Mouse (Mus musculus) lung, embryonic 16.5 days (tissue): ENCODE results near the gene Slc17a7. TPM values are rescaled to one million over a fixed set of nuclear protein-coding genes. Genes with fewer than 3 reads are reported as not detected.

Source experiments
- ATAC-seq: fragments of 200-750 bp; cut with Nextera tagmentation; 2 replicates; pipeline ENCODE4 v1.8.0; 2017; ENCODE audit warnings: low read depth, mild to moderate bottlenecking, moderate library complexity
- H3K27ac ChIP-seq: fragments of 300-500 bp; sonication (generic); 2 replicates; pipeline ENCODE4 v1.5.1; 2014; ENCODE audit warnings: mild to moderate bottlenecking, control low read depth, low read length
- H3K27me3 ChIP-seq: fragments of 300-500 bp; sonication (generic); 2 replicates; pipeline ENCODE4 v1.6.1; 2014; ENCODE audit warnings: low read depth, low read length, mixed read lengths; ENCODE audit not compliant: control insufficient read depth, insufficient read depth
- H3K36me3 ChIP-seq: fragments of 300-500 bp; sonication (generic); 2 replicates; pipeline ENCODE4 v1.6.1; 2014; ENCODE audit warnings: low read length; ENCODE audit not compliant: control insufficient read depth, insufficient read depth
- H3K4me1 ChIP-seq: fragments of 300-500 bp; sonication (generic); replicated peaks from 2 replicates; pipeline ENCODE4 v1.6.1; 2014; ENCODE audit warnings: low read length, mixed read lengths; ENCODE audit not compliant: control insufficient read depth, insufficient read depth
- H3K4me2 ChIP-seq: fragments of 300-500 bp; sonication (generic); 2 replicates; pipeline ENCODE4 v1.6.1; 2014; ENCODE audit warnings: low read depth, low read length, control low read depth
- H3K4me3 ChIP-seq: fragments of 300-500 bp; sonication (generic); 2 replicates; pipeline ENCODE4 v1.5.1; 2014; ENCODE audit warnings: mild to moderate bottlenecking, low read length, control low read depth
- H3K9ac ChIP-seq: fragments of 300-500 bp; sonication (generic); 2 replicates; pipeline ENCODE4 v1.6.1; 2014; ENCODE audit warnings: low read length, control low read depth
- H3K9me3 ChIP-seq: fragments of 300-500 bp; sonication (generic); 2 replicates; pipeline ENCODE4 v1.6.1; 2016; ENCODE audit warnings: low read length; ENCODE audit not compliant: control insufficient read depth
- WGBS: fragments of 180-500 bp; shearing (Covaris S2); extraction: QIAGEN DNeasy Blood & Tissue Kit; methylation state at CpG from one replicate; pipeline ENCODE4 v1.1.7; 2014; 5-methylcytosine and 5-hydroxymethylcytosine counted together
- polyA plus RNA-seq: library from polyadenylated mRNA; unstranded; fragments of >200 nt; fragmentation: Nextera tagmentation; extraction: Ambion mirVana; gene quantifications from 2 replicates; pipeline ENCODE4 v1.2.1, GENCODE M21; 2015

Slc17a7 gene
- polyA plus RNA-seq, 1 experiment from 2014 or later: 0.99 TPM

GRCm38 (mm10) chr7:45178550-45178949 is 14.8 kb downstream of the Slc17a7 start:
- H3K4me2 ChIP-seq: no peak overlapping the region
- no peaks in the 10 kb centered on the region for H3K9me3 ChIP-seq
- H3K4me1 ChIP-seq: peaks cover 8% of the 10 kb centered on the region
- H3K4me3 ChIP-seq: no peak overlapping the region
- no peak overlapping the region for H3K27ac ChIP-seq
- no peak for ATAC-seq
- H3K36me3 ChIP-seq: no peaks in the 10 kb centered on the region
- 21% methylated on average over 7 of the region's 7 CpGs for WGBS
- H3K9ac ChIP-seq: no peak overlapping the region
- H3K27me3 ChIP-seq: peaks cover 94% of the 10 kb centered on the region

DNA sequence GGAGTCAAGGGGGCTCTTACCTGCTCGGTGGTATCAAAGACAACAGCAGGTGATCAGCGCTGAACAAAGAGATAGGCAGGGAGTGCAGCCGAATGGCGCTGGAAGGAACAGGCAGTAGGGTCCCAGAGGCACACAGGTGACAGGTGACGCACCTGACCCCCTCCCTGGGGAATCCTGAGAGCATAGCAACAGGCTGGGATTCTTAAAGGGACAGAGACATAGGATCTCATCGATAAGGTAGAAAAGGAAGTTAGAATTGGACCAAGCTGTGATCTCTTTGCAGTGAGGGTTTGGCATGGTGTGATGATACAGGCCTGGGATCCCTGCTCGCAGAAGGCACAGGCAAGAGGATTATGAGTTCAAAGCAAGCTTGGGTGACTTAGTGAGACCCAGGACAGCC is 15.7 kb downstream of the Slc17a7 start, which contains the start of gene Gfy:
Gene Gfy, minus strand, starts transcription at position 101 of the 400 bp plus-strand sequence.
- Histone ChIP-seq H3K9me3 (no peaks in the 10 kb centered on the region), H3K4me1 (peaks cover 8% of the 10 kb centered on the region), H3K27me3 (peaks cover 97% of the 10 kb centered on the region), H3K4me2 (no peak within 1 kb of the TSS), H3K9ac (no peak within 1 kb of the TSS), H3K36me3 (no peaks in the 10 kb centered on the region), H3K27ac (no peak within 1 kb of the TSS), H3K4me3 (no peak within 1 kb of the TSS)
- 28% methylated on average over 7 of the region's 7 CpGs for WGBS
- no peak for ATAC-seq

DNA sequence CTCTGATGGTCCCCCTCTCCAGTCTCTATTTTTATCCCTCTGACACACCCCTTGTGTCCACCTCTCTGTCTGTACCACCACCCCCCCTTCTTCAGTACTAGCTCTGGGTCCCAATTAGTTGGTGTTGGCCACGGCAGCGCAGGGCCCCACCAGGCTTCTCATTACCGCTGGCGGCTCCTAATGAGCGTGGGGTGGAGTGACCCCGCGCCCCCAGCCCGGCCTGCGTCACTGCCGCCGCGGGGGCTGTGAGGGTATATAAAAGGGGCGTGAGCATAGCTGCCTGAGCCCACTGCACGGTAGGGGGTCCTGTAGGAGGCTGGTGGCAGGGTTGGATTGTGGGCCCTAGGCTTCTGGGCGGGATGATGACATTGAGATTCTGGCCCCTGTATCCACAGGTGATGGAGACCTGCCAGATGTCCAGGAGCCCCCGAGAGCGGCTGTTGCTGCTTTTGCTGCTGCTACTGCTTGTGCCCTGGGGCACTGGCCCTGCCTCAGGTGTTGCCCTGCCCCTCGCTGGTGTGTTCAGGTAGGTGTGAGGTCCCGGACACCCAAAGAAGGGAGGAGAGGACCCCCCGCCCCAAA is 17.2 kb downstream of the Slc17a7 start, which contains the start of gene Pth2:
Gene Pth2, plus strand, starts transcription at position 100 of the 582 bp plus-strand sequence.
- 22% methylated on average over 20 of the region's 20 CpGs for WGBS
- H3K4me3 ChIP-seq: no peak within 1 kb of the TSS

GRCm38 (mm10) chr7:45181540-45181939 is 17.8 kb downstream of the Slc17a7 start:
- H3K4me3 ChIP-seq: no peak overlapping the region
- peaks cover 95% of the 10 kb centered on the region for H3K27me3 ChIP-seq
- H3K4me1 ChIP-seq: peaks cover 5% of the 10 kb centered on the region
- no peaks in the 10 kb centered on the region for H3K36me3 ChIP-seq
- no peaks in the 10 kb centered on the region for H3K9me3 ChIP-seq
- no peak overlapping the region for H3K27ac ChIP-seq
- H3K9ac ChIP-seq: no peak overlapping the region
- no peak for ATAC-seq
- peak overlapping the region; percentile 64; the same call in 1 of the 2 replicates for H3K4me2 ChIP-seq
- 4% methylated on average over 35 of the region's 35 CpGs for WGBS

More for the DNA sequence above, 17.2 kb downstream of the Slc17a7 start, which contains the start of gene Pth2:
- peak within 1 kb of the TSS; percentile 64 for H3K4me2 ChIP-seq
- no peak within 1 kb of the TSS for H3K9ac ChIP-seq
- no peak for ATAC-seq
- no peaks in the 10 kb centered on the region for H3K9me3 ChIP-seq
- no peak within 1 kb of the TSS for H3K27ac ChIP-seq
- no peaks in the 10 kb centered on the region for H3K36me3 ChIP-seq
- H3K27me3 ChIP-seq: peaks cover 97% of the 10 kb centered on the region
- H3K4me1 ChIP-seq: peaks cover 8% of the 10 kb centered on the region

GRCm38 (mm10) chr7:45182199-45182601 is 18.5 kb downstream of the Slc17a7 start:
- Histone ChIP-seq H3K9ac (peak overlapping the region; percentile 25), H3K9me3 (no peaks in the 10 kb centered on the region), H3K4me2 (peak overlapping the region; percentile 64), H3K27me3 (peaks cover 94% of the 10 kb centered on the region), H3K4me1 (peaks cover 5% of the 10 kb centered on the region), H3K36me3 (no peaks in the 10 kb centered on the region), H3K4me3 (peak overlapping the region; percentile 40), H3K27ac (no peak overlapping the region)
- peak; percentile 95 for ATAC-seq
- under 1% methylated on average over 34 of the region's 34 CpGs for WGBS

GRCm38 (mm10) chr7:45182606-45183005 is 18.9 kb downstream of the Slc17a7 start:
- peak overlapping the region; percentile 64 for H3K4me2 ChIP-seq
- H3K27me3 ChIP-seq: peaks cover 90% of the 10 kb centered on the region
- ATAC-seq: peak; percentile 37
- H3K4me1 ChIP-seq: peaks cover 5% of the 10 kb centered on the region
- no peak overlapping the region for H3K27ac ChIP-seq
- 15% methylated on average over 11 of the region's 11 CpGs for WGBS
- no peaks in the 10 kb centered on the region for H3K9me3 ChIP-seq
- H3K9ac ChIP-seq: peak overlapping the region; percentile 25
- no peaks in the 10 kb centered on the region for H3K36me3 ChIP-seq
- peak overlapping the region; percentile 40 for H3K4me3 ChIP-seq

- Histone ChIP-seq H3K36me3 (no peaks in the 10 kb centered on the region), H3K4me3 (no peak overlapping the region), H3K4me2 (no peak overlapping the region), H3K9ac (no peak overlapping the region), H3K9me3 (no peaks in the 10 kb centered on the region), H3K27ac (no peak overlapping the region), H3K4me1 (peaks cover 5% of the 10 kb centered on the region), H3K27me3 (peaks cover 83% of the 10 kb centered on the region)
- WGBS: 58% methylated on average over 7 of the region's 7 CpGs
- no peak for ATAC-seq
Measured at GRCm38 (mm10) chr7:45183672-45184071, 19.9 kb downstream of the Slc17a7 start.

GRCm38 (mm10) chr7:45185921-45186320 is 22.2 kb downstream of the Slc17a7 start:
- no peaks in the 10 kb centered on the region for H3K9me3 ChIP-seq
- no peaks in the 10 kb centered on the region for H3K36me3 ChIP-seq
- peaks cover 70% of the 10 kb centered on the region for H3K27me3 ChIP-seq
- H3K4me3 ChIP-seq: no peak overlapping the region
- WGBS: 58% methylated on average over 7 of the region's 7 CpGs
- no peak overlapping the region for H3K4me2 ChIP-seq
- H3K27ac ChIP-seq: no peak overlapping the region
- ATAC-seq: no peak
- H3K4me1 ChIP-seq: peaks cover 5% of the 10 kb centered on the region
- H3K9ac ChIP-seq: no peak overlapping the region

DNA sequence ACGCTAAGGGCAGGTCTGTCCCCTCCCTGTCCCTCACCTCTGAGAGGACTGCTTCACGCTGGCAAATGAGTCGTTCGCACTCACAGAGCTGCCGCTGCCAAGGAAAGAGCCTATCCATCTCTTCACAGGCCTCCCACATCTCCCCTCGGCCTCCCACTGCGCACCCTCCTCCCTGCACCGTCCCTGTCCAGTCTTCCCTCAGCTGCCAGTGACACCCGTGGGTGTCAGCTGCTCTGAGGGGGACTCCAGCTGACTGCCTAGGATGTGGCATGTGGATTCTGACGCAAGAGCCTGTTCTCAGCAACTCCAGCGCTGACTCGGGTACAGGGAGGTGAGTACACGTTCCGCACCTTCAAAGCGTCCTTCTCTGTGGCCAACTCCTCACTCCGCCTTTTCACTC is 25.9 kb downstream of the Slc17a7 start:
- Histone ChIP-seq H3K9ac (no peak overlapping the region), H3K27me3 (peaks cover 35% of the 10 kb centered on the region), H3K4me3 (no peak overlapping the region), H3K27ac (no peak overlapping the region), H3K9me3 (no peaks in the 10 kb centered on the region), H3K4me2 (no peak overlapping the region), H3K36me3 (no peaks in the 10 kb centered on the region), H3K4me1 (no peaks in the 10 kb centered on the region; the same call in 1 of the 2 replicates)
- 38% methylated on average over 16 of the region's 16 CpGs for WGBS
- no peak for ATAC-seq
